Mouse (Mus musculus): Measurements from ENCODE around the gene Bmp4. TPM values are rescaled to one million over a fixed set of nuclear protein-coding genes. Genes with fewer than 3 reads are reported as not detected.

The Bmp4 gene
- polyA plus RNA-seq, 1 experiment from 2014 or later = 22.7 TPM

DNA sequence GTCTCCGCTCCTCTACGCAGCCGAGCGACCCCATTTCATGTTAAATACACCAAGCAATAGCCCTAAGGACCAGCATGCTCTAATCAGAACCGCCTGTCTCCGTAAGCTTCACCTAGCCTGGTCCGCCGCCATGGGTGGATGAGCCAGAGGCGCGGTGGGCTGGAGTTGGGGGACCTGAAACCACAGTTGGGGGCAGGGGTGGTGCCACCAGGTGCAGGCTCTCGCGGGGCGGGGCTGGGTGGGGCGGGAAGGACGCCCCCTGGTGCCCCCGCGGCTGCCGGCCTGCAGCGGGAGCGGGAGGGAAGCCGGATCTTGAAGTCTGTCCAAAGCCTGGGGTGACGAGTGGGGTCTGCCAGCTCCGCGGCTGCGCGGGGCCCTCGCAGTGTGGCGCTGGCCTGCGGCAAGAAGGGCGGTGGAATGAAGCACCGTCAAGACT, 10.2 kb downstream of the Bmp4 start:
- 4% methylated on average over 31 of the region's 31 CpGs for WGBS
- H3K27me3 ChIP-seq (ENCODE audit: poor library complexity, severe bottlenecking) = peaks cover 92% of the 10 kb centered on the region

DNA sequence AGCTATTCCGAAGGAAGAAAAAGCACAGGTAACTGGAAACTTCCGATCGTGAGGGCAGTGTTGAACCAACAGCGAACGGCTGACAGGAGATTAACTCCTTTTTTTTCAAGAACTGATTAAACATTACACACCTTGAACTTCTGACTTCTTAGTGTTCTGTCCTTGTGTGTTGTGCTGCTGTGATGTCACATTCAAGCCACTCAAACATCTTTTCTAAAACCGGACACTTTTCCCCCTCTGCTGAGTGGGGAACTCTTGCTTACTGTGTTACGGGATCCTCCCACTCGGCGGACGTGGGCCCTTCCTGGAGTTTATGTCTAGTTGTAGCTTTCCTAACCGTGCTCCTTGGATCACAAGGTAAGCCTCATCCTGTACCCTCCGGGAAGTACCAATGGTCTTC, 11.2 kb downstream of the Bmp4 start, which contains the start of gene Gm15217:
Gene Gm15217 (plus strand): TSS at position 130 of the 400 bp plus-strand sequence.
- Histone ChIP-seq H3K27ac (peak within 1 kb of the TSS; percentile 75; the same call in 1 of the 2 replicates), H3K27me3 (ENCODE audit: poor library complexity, severe bottlenecking) (peaks cover 82% of the 10 kb centered on the region), H3K9me3 (no peaks in the 10 kb centered on the region), H3K36me3 (replicated peaks) (peaks cover 11% of the 10 kb centered on the region; the same call in 1 of the 2 replicates), H3K4me3 (peak within 1 kb of the TSS; percentile 52), H3K4me1 (peaks cover 21% of the 10 kb centered on the region)
- WGBS = 85% methylated on average over 12 of the region's 12 CpGs
- DNase-seq (ENCODE audit: extremely low spot score, low spot score) = no peak

More for the DNA sequence above, 10.2 kb downstream of the Bmp4 start:
- H3K4me1 ChIP-seq = peaks cover 27% of the 10 kb centered on the region
- DNase-seq (ENCODE audit: extremely low spot score, low spot score) = peak; percentile 52
- H3K27ac ChIP-seq = peak overlapping the region; percentile 75
- no peaks in the 10 kb centered on the region for H3K9me3 ChIP-seq
- H3K4me3 ChIP-seq = peak overlapping the region; percentile 52
- H3K36me3 ChIP-seq (replicated peaks) = peaks cover 12% of the 10 kb centered on the region; the same call in 1 of the 2 replicates

GRCm38 (mm10) chr14:46375796-46376195, 14.7 kb downstream of the Bmp4 start:
- H3K27me3 ChIP-seq (ENCODE audit: poor library complexity, severe bottlenecking) = peaks cover 48% of the 10 kb centered on the region
- 83% methylated on average over 5 of the region's 5 CpGs for WGBS
- DNase-seq (ENCODE audit: extremely low spot score, low spot score) = no peak
- no peaks in the 10 kb centered on the region for H3K9me3 ChIP-seq
- no peaks in the 10 kb centered on the region for H3K36me3 ChIP-seq (replicated peaks)
- no peak overlapping the region for H3K27ac ChIP-seq
- H3K4me1 ChIP-seq = peaks cover 12% of the 10 kb centered on the region
- H3K4me3 ChIP-seq = no peak overlapping the region

DNA sequence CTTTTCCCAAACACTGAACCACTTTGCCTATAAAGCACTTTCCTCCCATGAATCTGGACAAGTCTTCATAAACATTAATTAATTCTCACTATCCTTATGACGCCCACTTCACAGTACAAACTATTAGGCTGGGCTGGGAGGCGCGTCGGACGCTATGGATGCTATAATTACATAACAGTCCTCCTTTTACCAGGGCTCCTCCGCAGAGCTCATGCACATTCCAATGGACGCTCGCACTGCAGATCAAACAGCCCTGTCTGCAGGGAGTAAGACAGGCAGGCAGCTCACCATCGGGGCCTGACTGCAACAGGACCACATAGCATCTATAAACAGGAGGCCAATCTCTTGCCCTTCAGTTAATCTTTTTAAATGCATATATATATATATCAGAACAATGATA, 18.0 kb downstream of the Bmp4 start:
- Histone ChIP-seq H3K4me1 (no peaks in the 10 kb centered on the region), H3K36me3 (replicated peaks) (no peaks in the 10 kb centered on the region), H3K9me3 (no peaks in the 10 kb centered on the region), H3K4me3 (no peak overlapping the region), H3K27me3 (ENCODE audit: poor library complexity, severe bottlenecking) (peaks cover 28% of the 10 kb centered on the region), H3K27ac (no peak overlapping the region)
- 46% methylated on average over 9 of the region's 9 CpGs for WGBS
- no peak for DNase-seq (ENCODE audit: extremely low spot score, low spot score)

DNA sequence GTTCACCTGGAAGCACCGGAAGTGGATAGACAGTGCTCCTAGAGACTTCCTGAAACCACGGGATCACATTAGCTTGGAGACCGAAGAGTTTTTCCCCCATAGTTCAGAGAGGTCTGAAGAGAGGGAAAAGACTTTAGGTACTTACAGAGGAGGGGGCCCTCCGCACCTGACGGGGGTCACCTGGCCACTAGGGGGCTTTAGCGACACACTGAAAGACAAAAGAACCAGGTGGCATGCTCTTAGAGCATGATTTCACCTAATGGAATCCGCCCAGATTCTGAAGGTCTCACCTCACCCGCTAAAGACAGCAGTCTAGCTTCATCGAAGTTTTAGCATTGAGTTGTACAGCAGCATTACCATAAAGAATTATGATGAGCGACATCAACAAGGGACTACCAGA, 27.3 kb downstream of the Bmp4 start:
- H3K27me3 ChIP-seq (ENCODE audit: poor library complexity, severe bottlenecking) = peaks cover 16% of the 10 kb centered on the region; the same call in 1 of the 2 replicates
- WGBS = 34% methylated on average over 10 of the region's 10 CpGs
- no peaks in the 10 kb centered on the region for H3K36me3 ChIP-seq (replicated peaks)
- no peaks in the 10 kb centered on the region for H3K9me3 ChIP-seq
- DNase-seq (ENCODE audit: extremely low spot score, low spot score) = no peak
- no peak overlapping the region for H3K27ac ChIP-seq
- H3K4me3 ChIP-seq = no peak overlapping the region
- no peaks in the 10 kb centered on the region for H3K4me1 ChIP-seq

DNA sequence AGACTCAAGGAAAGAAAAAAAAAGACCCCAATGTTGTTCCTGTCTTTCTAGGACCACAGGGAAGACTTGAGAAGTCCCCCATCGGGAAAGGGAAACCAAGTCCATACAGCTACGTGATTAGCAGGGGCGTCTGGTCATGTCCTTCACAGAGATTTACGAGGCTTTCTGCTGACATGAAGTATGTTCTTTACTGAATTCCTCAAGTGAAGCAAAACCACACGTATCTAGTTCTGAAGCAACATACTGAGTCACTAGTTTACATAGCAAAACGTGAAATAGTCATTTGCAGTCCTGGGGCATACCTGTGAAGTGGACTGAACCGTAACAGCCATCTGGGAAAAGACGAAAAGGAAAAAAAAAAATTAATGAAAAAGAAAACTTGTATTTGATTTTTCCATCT, 32.8 kb downstream of the Bmp4 start:
- H3K36me3 ChIP-seq (replicated peaks) = no peaks in the 10 kb centered on the region
- no peak for DNase-seq (ENCODE audit: extremely low spot score, low spot score)
- no peaks in the 10 kb centered on the region for H3K4me1 ChIP-seq
- 88% methylated on average over 8 of the region's 8 CpGs for WGBS
- H3K4me3 ChIP-seq = no peak overlapping the region
- no peaks in the 10 kb centered on the region for H3K9me3 ChIP-seq
- no peaks in the 10 kb centered on the region for H3K27me3 ChIP-seq (ENCODE audit: poor library complexity, severe bottlenecking)
- H3K27ac ChIP-seq = no peak overlapping the region

DNA sequence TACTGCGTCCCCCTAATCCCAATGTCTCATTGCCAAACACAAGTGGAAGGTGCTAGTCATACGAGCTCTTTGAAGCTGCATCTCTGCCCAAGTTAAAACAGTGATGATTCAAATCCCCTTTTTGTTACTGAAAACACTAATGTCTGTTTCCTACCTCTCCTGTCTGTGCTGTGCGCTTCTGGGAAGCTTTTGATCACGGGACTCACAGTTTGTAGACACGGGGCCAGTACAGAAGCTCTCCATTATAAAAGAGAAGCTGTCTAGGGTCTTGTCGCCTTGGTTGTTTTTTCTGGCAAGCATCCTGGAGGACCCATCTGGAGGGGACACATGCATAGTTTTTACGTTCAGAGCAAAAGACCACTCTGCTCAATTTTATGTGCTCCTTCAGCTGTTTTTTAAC, 33.2 kb downstream of the Bmp4 start:
- H3K9me3 ChIP-seq = no peaks in the 10 kb centered on the region
- H3K4me3 ChIP-seq = no peak overlapping the region
- no peaks in the 10 kb centered on the region for H3K36me3 ChIP-seq (replicated peaks)
- no peak overlapping the region for H3K27ac ChIP-seq
- no peaks in the 10 kb centered on the region for H3K27me3 ChIP-seq (ENCODE audit: poor library complexity, severe bottlenecking)
- H3K4me1 ChIP-seq = no peaks in the 10 kb centered on the region
- DNase-seq (ENCODE audit: extremely low spot score, low spot score) = no peak
- WGBS = 86% methylated on average over 7 of the region's 7 CpGs

DNA sequence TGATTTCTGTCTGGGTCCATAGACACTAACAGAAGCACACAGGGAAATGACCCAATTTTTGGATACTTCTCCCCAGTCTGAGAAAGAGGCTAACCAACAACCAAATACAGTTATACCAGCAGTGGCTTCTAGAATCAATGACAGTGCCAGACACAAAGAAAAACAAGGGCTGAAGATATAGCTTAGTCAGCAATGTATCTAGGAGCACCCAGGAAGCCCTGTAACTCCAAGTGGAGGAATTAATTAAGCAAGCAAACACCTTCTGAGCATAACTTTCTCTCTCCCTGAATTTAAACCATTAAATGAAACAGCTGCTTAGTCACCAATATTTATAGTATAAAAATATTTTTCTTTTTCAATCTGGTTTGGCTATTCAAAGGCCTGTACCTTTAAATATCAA, 45.7 kb downstream of the Bmp4 start:
- H3K27ac ChIP-seq = no peak overlapping the region
- peaks cover 10% of the 10 kb centered on the region for H3K9me3 ChIP-seq
- no peak overlapping the region for H3K4me3 ChIP-seq
- H3K36me3 ChIP-seq (replicated peaks) = no peaks in the 10 kb centered on the region
- H3K4me1 ChIP-seq = no peaks in the 10 kb centered on the region
- H3K27me3 ChIP-seq (ENCODE audit: poor library complexity, severe bottlenecking) = no peaks in the 10 kb centered on the region
- DNase-seq (ENCODE audit: extremely low spot score, low spot score) = no peak

DNA sequence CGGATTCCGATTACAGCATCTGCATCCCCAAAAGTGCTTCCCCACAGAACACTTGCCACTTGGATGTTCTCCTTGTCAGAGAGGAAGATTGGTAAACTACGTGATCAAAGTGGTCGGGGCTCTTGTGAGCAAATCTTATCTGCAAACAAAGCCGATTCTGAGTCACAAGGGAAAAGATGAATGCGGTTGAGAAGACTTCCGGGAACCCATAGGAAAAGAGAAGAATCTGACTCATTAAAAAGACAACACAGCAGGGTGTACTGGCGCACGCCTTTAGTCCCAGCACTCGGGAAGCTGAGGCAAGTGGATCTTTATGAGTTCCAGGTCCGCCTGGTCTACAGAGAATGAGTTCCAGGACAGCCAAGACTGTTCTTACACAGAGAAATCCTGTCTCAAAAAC, 51.7 kb downstream of the Bmp4 start:
- WGBS = 85% methylated on average over 11 of the region's 11 CpGs

More for the DNA sequence above, 51.7 kb downstream of the Bmp4 start:
- Histone ChIP-seq H3K4me3 (no peak overlapping the region), H3K4me1 (no peaks in the 10 kb centered on the region), H3K9me3 (no peaks in the 10 kb centered on the region), H3K36me3 (replicated peaks) (no peaks in the 10 kb centered on the region), H3K27me3 (ENCODE audit: poor library complexity, severe bottlenecking) (no peaks in the 10 kb centered on the region), H3K27ac (no peak overlapping the region)
- DNase-seq (ENCODE audit: extremely low spot score, low spot score) = no peak

Other genes starting within 250 kb of the Bmp4 start
- gene Gm15217, start 11.3 kb downstream of the Bmp4 start, polyA plus RNA-seq (2016; fragmentation: Nextera tagmentation; extraction: Ambion mirVana) = 0.20 TPM in 1 of 2 replicates, not detected in the other

Measured in forebrain, embryonic 10.5 days (tissue).